Mouse (Mus musculus) cerebellum, adult 2 months (tissue): ENCODE results near the gene Tinf2.

Experiments used
- CTCF ChIP-seq: fragments of 200-500 bp; IDR thresholded peaks from 2 replicates; pipeline ENCODE4 v1.5.1; 2011; ENCODE audit warnings: low read depth, mild to moderate bottlenecking, control low read depth, low read length, moderate library complexity, borderline replicate concordance; ENCODE audit not compliant: insufficient read depth
- POLR2A ChIP-seq: fragments of 200-500 bp; IDR thresholded peaks from 2 replicates; pipeline ENCODE4 v1.6.1; 2011; ENCODE audit warnings: low read length, control low read depth, borderline replicate concordance; ENCODE audit not compliant: insufficient read depth

DNA sequence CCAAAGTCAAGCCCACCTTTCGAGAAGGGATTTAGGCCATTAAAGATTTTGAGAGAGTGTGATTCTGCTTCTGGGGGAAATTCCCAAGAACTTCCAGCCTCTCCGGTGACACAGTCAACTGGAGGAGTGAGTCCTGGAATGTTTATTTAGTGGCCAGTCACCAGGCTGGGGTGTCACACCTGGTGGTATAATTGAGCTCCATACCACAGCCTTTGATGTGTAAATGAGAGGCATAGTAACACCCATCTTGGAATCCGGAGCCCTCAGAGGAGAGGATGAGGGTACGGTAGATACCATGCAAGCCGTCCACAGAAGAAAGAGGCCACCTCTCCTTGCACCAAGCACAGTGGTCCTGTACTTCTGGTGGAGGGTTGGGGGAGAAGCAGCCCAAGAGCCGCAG lies 21.1 kb upstream of the Tinf2 start:
- no peak for TF ChIP-seq CTCF
- TF ChIP-seq POLR2A: no peak
